Mouse (Mus musculus) mouse embryonic stem cell (cell line): ENCODE measurements at regions not wholly inside any gene's neighbourhood (a gene's known extent, or its start where the extent isn't known, plus 50 kb on each side); places are given as distances from the start of the nearest gene placed in this dataset.

Experiments
- in situ Hi-C, 2 experiments: fragments of 300-500 bp; cut with MboI; formaldehyde crosslinking; loops; 1 replicate in 1 of 2; 3 replicates in 1 of 2; pipeline ENCODE4 v1.14.3; 2019 to 2020; ENCODE audit warnings: low sequenced_read_pairs in 2 of 2, low pct_unique_long_range_greater_than_20kb in 1 of 2, mixed read lengths in 1 of 2; ENCODE audit not compliant: unreplicated experiment in 1 of 2

DNA sequence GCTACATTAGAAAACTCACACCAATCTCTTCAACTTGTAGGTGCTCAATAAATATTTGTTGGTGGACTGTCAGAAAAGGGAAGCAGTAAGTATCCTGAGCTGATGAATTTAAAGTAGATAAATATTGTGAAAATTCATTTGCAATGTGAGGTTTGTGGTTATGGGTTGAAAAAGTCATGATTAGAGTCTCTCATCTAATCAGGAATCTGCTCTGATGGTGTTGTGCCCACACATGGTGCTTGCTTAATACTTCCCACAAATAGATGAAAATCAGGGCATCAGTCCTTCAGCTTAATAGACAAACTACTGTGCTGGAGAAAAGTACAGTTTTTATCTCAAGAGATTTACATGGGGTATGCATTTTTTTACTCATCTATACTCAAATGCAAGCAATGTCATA lies 59.9 kb downstream of the S1pr1 start:
- in situ Hi-C loops, result loop anchor here in 1 of 2 experiments (25.0 kb wide), 1 partner anchor 282 kb away; no protein-coding TSS in a partner anchor

DNA sequence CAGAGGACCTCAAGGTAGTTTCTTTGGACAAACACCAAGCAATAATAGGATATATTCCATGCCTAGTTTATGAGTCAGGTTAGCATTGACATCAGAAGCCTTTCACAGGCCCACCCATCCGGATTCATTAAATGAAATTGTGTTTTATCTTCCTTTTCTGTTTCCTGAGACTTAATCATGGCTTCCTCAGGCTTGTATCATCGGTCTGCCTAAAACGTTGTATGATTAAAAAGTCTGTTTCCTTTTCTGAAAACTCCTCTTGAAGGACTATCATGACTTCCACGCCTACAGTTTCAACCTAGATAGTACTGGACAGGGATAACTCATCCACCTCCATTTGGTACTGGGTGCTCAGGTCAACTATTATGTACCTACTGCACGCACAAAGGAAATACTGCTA lies 62.6 kb downstream of the S1pr1 start:
- in situ Hi-C loops, result loop anchor here in 1 of 2 experiments (25.0 kb wide), 1 partner anchor 285 kb away; no protein-coding TSS in a partner anchor

DNA sequence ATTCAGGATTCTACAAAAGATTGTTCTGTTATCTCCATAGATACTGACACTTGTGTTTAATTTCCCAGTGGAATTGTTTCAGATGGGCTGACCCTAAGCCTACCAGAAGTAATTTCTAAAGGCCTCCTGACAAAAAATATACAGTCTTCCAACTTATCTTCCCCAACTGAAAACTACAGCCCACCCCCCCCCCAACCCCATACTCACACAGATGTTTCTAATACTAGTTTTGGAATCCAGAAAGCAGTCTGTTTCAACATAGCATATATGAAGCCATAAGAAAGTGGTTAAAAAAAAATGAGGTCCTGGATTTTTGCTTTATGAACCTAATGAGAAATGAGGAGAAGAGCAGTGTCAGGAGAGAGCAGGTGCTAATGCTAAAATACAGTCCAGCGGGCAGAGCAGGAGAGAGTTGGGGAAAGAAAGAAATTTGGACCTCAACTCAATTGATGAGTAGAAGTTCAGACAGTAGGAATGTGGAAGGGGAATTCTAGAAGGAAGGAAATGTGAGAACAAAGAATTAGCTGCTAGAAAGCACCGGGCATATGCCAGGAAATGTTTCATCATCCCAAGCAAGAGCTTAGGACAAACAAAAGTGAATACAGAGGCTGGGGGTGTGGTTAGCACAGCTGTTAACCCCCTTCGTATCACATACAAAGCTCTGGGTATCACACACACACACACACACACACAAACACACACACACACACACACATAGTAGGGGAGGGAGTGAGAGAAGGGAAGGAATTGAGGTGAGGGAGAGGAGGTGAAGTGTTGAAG lies 65.3 kb downstream of the S1pr1 start:
- in situ Hi-C loops, result loop anchor here in 1 of 2 experiments (25.0 kb wide), 1 partner anchor 288 kb away; no protein-coding TSS in a partner anchor

DNA sequence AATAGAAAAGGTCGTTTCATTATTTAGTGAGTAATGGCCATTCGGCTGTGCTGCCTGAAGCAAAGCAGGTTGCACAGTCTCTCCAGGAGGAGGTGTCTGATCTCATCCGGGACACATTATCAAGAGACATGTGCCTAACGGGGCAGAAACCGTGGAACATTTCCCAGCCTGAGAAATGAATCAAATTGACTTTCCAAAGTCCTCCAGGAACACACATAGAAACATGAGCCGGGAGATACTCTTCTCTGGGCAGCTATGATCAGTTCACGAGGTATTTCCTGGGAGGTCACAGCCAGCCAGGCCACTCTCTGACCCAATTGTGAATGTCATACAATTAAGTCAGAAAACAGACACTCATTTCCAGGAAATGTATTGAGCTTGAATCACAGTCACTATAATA lies 67.9 kb downstream of the S1pr1 start:
- in situ Hi-C loops, result no loop called here

DNA sequence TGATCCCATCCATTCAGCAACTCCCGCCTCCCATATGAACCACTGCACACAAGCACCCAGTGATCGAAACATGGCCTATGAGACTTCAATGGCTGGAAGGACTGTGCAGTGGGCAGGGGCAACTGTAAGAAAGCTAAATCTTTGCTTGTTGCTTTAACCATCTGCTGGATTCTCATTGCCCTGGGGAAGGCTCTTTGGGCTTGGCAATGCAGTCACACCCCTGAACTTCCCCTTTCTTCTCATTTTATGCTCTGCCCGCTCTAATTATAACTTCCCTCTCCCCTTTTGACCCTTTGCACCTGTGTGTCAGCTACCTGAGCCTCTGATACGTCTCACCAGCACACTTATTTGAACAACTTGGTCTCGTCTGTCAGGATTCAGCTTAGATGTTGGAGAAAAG lies 70.6 kb downstream of the S1pr1 start:
- in situ Hi-C loops, result no loop called here

DNA sequence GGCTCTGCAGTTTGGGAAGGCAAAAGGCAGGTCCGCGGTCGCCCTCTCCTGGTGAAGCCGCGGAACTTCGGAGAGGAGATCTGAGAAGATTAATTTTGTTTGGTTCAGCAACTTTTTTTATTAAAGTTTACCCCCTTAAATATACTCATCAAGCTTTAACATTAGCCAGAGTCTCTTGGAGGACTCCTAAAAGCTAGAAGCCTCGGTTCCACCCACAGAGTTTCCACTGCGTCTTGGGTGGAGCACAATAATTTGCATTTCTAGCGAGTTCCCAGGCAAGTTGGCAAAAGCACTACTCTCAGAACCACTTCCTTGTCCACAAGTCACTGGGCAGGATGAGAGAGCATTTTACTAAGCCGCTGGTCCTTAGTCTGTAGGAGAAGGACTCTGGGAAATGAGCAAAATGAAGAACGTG lies 72.0 kb downstream of the S1pr1 start:
- in situ Hi-C loops, result no loop called here

DNA sequence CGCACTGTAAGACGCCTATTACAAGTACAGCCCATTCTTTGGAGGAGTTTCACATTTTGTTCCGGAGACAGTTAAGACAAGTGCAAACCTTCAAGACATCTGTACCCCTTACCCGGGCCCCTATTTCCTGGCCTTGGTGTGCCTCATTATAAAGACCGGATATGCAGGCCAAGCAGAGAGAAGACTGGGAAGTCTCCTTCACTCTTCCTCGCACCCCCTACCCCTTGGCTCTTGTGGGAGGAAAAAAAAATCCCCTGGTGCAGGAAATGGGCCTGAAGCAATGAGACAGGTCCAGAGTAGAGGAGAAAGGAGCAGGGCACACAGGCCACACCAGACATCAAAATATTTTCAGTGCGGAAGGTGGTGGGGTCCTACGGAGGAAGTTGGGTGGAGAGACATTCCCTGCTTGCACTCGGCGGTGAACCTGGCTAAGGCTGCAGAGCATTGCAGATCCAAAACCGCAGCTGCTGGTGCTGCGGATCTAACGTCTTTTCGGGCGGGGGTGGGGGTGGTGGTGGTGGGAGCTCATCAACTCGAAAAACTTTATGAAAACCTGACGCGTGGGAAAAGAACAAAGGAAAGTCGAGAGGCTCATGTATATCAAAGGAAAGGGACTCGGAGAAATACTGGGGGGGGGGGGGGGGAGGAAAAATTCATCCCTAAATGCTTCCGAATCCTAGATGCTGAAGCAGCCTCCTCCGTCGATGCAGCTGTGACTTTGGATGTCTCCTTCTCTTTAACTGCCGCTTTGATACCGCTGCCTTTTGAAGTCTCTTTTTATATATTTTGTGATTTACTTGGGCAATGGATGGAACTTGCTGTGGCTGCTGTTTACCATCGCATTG lies 72.6 kb downstream of the S1pr1 start:
- in situ Hi-C loops, result no loop called here

DNA sequence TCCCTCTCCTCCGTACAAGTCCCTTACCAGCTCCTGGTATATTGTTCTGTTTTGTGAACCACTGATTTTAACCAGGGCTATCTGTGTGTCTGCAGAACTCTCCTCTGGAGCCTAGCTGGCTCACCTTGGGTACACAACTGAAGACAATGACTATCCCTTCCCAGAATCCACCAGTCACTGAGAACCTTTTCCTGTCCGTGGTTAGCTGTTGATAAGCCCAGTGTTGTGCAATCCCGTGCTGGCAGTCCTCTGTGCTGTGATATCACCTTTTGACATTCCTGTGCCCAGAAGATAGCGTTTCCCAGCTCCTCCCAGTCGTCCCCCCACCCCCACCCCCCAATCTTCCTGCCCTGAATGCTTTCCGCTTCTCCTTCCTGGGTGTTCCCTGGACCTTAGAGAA lies 73.5 kb downstream of the S1pr1 start:
- in situ Hi-C loops, result no loop called here

DNA sequence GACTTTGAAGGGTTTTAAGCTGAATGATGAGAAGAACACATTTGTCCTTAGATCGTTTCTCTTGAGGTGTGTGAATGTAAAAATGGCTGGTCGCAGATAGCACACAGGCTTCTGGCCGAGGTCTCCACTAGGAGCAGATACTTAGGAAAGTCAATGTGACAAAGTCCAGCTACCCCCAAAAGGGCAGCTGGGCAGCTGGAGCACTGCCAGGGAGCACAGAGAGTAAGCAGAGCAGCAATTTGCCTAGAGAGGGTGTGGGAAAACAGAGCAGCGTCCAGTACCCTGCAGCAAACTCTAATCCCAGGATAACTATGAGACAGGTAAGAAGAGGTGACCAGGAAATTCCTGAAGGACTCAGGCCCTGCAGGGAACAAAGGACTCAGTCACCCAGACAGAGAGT lies 79.4 kb downstream of the S1pr1 start:
- in situ Hi-C loops, result no loop called here

DNA sequence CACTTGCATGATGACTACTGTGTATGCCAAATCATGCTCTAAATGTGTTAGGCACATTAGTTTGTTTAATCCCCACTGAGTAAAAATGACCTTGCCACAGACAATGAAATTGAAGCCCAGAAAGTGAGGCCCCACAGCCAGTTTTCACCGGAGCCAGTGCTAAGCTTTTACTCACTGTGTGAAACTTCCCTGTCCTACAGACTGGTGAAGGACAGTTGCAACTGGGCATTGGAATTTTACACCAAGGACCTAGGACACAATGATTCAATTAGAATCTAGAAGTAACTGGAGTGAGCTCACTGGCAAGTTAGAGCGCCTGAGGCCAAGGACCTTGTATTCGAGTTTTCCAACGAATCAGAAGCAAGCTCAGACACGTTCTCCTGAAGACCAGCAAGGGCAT lies 79.8 kb downstream of the S1pr1 start:
- in situ Hi-C loops, result no loop called here

DNA sequence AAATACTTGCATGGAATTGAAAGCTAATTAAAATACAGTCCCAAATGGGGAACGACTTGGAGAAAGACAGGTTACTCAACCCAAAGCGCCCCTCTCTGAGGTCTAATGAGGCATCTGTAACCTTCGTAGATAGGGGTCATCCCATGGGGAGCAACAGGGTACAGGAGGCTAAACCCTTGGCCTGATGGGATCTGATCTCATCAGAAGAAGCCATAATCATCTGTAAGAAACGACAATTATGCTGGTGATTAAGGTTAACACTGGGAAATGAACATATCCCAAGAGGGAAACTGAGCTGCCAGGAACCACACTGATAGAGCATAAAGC lies 82.5 kb downstream of the S1pr1 start:
- in situ Hi-C loops, result no loop called here

DNA sequence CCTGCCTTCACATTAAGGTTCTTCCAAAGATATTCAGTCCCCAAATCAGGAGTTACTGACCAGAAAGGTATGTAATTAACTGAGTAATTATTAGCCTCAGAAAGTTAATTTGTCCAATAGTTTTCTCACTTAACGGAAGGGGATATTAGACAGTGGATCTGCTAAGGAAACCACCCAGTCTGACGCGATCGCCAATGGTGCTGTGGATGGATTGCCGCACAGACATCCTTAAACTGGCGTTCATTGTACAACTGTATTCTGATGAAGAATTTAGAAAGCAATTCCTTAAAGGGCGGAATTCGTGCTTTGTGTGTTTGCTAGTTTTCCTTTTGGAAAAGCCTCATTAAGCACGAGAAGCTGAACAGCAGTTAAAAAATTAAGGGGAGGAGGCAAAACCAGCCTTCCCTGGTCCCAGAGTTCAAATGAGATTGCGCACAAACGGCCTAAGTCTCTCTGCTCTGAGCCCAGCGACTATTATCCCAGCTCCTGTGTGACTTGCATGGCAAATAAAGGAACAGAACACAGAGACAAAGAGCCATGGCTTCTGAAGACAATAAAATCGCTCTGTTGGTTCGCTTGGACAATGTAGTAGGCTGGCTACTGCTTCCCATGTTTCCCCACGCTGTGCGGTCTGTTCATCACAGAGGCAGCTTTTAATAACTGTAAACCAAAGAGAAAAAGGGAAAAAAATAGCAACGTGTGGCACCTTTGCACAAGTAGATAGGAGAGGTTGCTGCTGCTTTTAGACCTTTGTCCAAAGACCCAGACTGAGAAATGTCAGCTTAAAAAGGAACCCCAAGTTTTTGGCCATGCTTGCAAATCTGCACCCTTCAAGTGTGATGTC lies 83.1 kb downstream of the S1pr1 start:
- in situ Hi-C loops, result no loop called here

DNA sequence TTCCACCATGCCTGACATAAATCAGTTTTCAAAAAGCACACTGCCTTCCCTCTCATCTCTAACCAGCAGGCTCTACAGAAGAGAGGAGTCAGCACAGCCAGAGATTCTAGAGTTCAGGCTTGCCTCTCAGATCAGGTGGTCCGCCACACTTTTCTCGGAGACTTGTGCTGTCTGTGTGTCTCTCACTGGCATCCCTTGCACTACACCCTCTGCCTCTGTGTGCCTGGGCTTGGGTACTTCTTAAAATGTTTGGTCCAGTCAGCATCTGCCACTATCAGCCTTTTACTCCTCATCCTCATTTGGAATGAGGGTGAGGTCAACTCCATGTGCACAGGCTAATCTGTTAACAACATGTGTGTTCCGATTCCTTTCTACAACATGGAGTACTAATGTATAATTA lies 92.0 kb downstream of the S1pr1 start:
- in situ Hi-C loops, result no loop called here

DNA sequence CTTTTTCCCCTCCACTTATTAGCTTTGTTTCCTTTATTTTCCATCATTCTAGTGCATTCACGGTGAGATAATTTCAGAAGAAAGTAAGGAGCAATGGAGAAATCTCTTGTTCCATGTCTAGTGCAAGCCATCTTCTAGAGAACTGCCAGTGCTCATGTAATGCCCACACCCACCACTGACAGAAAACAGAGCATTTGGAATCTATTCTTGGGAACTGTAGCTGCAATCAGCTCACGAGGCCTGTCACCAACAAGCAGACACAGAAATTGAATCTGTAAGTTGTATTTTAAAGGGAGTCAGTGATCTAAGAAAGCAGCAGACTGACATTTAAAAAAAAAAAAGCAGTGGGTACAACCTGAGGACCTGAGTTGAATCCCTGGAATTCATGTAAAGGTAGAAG lies 92.6 kb downstream of the S1pr1 start:
- in situ Hi-C loops, result no loop called here

DNA sequence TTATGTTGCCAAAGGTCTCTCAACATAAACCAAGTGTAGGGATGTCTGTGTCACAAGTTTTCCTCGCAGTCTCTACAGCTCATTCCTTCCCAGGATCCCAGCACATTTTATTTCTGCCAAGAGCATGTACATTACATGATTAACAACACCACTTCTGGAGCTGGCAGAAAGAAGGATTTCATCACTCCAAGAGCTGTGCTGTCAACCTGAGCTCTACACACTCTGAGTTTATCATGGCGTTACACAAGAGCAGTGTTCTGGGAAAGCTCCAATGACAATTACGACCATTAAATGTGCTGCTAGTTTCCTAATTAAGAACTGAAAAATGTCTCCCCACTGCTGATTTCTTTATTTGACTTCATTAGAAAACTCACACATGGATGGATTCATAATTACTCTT lies 94.9 kb downstream of the S1pr1 start:
- in situ Hi-C loops, result no loop called here

DNA sequence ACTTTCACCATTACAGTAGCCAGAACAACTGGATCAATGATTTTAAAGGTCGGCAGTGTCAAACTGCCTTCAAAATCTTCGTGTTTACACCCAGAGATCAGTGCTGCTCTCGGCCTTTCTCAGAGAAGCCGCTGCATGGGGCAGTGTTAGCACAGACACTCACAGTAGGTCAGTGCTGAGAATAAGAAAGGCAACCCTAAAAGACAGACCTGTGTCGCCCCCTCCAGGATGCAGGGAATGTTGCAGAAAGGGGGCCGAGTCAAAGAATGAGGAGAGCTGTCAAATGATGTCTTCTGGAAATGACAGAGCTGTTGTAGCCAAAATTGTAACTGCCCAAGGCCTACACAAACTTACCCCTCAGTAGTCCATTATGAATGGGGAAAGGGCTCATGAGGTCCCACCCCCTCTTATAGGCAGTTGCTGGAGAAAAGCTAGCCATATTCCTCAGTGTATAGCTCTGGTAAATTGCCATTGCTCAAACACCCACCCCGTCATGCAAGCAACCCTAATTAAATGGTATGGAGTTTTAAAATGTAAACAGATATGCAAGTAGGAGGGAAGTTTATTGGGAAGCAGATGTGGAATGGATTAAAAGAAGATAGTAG lies 98.8 kb downstream of the S1pr1 start:
- in situ Hi-C loops, result no loop called here

DNA sequence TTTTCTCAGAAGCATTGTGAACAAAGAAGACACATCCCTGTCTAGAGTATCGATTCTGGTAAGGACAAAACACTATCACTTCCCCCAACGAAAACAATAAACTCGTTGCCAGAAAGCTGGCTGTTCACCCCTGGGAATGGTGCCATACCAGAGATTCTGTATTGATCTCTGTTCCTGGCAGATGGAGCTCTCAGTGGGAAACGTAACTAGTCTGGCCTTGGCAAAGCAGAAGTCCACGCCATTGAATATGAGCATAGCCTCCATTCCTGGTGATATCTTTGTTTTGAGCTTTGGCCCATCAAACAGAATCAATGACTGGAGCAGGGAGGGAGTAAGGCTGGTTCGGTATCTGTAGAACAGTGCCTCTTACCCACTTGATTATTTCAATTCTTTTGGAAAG lies 102.0 kb downstream of the S1pr1 start:
- in situ Hi-C loops, result no loop called here

DNA sequence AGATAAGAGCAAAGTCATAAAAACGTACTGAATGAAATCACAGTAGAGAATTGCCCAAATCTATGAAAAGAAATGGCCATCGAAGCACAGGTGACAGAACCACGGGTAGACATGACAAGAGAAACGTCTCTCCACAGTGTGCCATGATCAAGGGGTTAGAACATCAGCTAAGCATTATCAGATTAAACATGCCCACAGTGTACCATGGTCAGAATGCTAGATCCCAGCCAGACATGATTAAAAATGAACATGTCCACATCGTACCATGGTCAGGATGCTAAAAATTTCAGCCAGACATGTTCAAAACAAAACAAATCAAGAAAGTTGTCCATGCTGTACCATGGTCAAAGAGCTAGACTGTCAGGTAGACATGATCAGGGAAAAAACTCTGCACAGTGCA lies 106.8 kb downstream of the S1pr1 start:
- in situ Hi-C loops, result no loop called here
